Mouse (Mus musculus) megakaryocyte-erythroid progenitor cell, adult 5-6 weeks (primary cell): ENCODE measurements around the gene Gm38431. TPM values are rescaled to one million over a fixed set of nuclear protein-coding genes. Genes with fewer than 3 reads are reported as not detected.
"Not testable (repeated sequence)": the region's sequence is repeated elsewhere in the genome, so short reads cannot be mapped to it uniquely, and the experiment has no call there.

Source experiments
- ATAC-seq: replicated peaks from 2 replicates; pipeline ENCODE4 v1.8.0; 2016; ENCODE audit warnings: mild to moderate bottlenecking, inconsistent platforms; ENCODE audit not compliant: severe bottlenecking, poor library complexity, low FRiP score, low TSS enrichment
- total RNA-seq, 2 experiments: library from RNA; stranded (forward) in 1 of 2; stranded (reverse) in 1 of 2; fragments of 200-1000, 215-1000 nt in 1 of 2; fragments of >200 nt in 1 of 2; fragmentation: Nextera tagmentation in 1 of 2; gene quantifications; 2 replicates each; pipeline ENCODE4 v1.2.3; 2014 to 2017

The Gm38431 gene
- total RNA-seq, 2 experiments from 2014 or later, result 15.6 to 38.6 TPM

DNA sequence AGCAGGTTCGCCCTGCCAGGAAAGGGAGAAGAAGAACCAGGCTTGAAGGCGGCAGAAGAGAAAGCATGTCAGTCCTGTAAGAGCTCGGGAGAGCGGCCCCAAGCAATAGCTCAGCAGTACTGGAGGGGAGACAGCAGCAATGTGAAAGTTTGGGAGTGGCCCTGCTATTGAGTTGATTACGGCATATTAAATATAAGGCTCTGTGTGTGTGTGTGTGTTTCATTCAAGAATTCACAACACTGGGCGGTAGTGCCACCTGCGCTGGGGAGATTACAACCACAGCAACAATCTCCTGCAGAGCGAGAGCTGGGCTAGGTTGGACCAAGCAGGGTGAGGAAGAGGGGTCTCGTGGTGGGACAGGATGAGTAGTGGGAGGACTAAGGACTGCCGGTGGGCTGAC lies 40.2 kb downstream of the Gm38431 start:
- ATAC-seq, result peak; percentile 96

DNA sequence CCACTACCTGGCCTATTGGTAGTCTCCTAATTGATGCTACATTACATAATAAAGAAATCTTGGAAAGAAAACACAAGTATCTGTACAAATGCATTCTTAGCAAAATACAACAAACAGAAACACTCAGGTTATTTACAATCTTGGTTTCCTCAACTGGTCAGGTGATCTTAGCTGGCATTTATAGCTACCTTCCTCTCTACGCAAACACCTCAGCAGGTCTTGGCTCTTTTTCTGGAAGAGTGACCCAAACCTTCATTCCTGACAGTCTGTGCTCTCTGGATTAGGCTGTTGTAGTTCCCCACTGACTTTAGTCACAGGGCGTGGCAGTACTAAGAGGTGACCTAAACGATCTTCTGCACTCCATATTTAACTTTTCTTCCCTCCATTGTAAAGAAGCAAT lies 46.6 kb downstream of the Gm38431 start:
- ATAC-seq, result no peak

DNA sequence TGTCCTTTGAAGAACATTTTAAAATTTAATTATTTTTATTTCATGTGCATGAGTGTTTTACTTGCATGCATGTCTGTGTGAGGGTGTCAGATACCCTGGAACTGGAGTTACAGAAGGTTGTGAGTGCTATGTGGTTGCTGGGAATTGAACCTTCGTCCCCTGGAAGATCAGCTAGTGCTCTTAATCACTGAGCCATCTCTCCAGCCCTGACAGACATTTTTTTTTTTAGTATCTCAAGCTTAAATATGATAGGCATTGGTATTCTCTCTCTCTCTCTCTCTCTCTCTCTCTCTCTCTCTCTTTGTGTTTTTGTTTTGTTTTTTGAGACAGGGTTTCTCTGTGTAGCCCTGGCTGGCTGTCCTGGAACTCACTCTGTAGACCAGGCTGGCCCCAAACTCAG lies 47.0 kb downstream of the Gm38431 start:
- not testable (repeated sequence) for ATAC-seq

DNA sequence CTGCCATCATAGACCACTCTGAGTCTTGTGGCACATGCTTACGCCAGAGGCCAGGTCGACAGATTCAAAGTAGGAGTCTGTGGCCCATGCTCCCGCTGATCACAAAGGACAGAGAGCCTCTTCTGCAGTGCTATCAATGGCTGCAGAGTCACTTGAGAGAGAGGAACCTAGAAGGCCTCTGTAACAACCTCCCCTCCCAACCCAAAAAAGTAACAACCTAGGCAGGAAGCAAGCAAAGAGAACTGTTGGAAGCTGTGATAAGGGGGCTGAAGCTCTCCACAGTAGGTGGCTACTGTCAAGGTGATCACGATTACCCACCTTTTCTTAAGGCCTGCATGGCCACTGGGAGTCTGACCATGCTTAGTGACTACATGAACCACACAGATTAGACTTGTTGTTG lies 48.2 kb downstream of the Gm38431 start:
- ATAC-seq, result no peak

DNA sequence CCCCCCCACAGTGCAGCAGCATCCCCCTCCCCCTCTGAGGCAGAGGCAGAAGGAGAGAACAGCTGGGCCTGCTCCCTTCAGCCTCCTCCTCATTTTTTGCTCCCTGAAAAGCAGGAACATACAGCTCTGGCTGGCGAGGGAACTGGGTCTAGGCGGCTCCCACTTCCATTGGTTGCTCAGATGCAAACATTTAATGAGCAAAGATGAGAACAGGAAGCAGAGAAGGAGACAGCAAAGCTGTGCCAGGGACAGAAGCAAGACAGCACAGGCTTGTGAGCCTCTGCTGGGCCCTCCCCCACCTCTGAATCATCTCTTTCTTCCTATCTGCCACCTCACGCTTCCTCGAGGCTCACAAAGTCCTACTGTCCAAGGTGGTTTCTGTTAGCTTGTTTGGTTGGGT lies 50.5 kb downstream of the Gm38431 start:
- ATAC-seq, result no peak

DNA sequence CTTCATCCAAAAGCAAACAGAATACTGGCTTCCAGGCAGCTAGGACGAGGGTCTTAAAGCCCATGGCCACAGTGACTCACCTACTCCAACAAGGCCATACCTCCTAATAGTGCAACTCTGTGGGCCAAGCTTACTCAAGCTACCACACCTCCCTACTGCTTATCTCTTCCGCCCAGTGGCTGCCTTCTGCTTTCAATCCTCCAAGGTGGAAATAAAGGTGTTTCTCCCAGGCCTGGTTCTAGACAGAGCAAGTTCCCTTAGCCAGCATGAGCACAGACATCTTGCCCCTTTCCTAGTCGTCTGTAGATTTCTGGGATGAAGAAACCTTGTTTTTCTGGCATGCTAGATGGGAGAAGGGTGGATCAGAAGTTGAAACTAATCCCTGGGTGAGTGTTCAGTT lies 52.0 kb downstream of the Gm38431 start:
- ATAC-seq, result peak; percentile 60

DNA sequence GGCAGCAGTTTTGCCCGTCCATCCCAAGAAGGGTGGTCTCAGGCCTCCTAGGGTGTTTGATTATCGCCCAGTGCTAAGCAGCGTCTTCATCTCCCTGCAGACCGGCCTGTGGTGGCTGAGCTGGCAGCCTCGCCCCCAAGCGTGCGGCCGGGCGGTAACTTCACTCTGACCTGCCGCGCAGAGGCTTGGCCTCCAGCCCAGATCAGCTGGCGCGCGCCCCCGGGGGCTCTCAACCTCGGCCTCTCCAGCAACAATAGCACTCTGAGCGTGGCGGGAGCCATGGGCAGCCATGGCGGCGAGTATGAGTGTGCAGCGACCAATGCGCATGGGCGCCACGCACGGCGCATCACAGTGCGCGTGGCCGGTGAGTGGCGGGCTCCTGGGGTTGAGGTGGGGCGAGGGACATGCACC lies 54.3 kb downstream of the Gm38431 start:
- ATAC-seq, result no peak

DNA sequence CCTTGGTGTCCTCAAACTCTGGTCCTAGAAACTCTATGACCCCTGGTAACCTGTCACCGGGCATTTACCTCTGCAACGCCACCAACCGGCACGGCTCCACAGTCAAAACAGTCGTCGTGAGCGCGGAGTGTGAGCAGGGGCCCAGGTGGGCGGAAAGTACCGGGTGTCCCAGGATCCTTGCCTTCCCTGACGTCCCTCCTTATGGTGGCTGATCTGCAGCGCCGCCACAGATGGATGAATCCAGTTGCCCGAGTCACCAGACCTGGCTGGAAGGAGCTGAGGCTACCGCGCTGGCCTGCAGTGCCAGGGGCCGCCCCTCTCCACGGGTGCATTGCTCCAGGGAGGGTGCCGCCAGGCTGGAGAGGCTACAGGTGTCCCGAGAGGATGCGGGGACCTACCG lies 55.1 kb downstream of the Gm38431 start:
- ATAC-seq, result no peak

DNA sequence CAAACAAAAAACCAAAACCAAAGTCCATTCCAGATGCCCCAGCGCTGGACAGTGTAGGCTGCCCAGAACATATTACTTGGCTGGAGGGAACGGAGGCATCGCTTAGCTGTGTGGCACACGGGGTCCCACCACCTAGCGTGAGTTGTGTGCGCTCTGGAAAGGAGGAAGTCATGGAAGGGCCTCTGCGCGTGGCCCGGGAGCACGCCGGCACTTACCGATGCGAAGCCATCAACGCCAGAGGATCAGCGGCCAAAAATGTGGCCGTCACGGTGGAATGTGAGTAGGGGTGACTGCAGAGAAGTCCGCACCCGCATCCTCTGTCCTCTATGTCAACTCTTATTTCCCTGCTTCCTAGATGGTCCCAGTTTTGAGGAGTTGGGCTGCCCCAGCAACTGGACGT lies 55.6 kb downstream of the Gm38431 start:
- no peak for ATAC-seq

DNA sequence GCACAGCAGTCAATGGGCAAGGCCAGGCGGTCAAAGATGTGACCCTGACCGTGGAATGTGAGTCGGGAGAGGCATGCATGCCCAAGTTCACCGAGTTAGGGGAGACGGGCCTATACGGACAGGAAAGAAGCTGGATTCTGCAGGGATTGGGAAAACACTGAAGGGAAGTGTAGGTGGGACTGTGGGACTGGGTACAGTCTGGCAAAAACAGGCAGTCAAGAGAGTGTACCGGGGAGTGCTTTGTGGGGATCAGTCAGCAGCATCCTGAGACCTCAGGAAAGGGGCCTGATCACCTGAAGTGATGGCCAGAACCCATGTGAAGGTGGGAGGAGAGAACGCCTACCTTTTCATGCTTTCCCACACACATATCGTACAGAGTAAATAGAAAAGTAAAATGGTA lies 56.2 kb downstream of the Gm38431 start:
- ATAC-seq, result no peak

DNA sequence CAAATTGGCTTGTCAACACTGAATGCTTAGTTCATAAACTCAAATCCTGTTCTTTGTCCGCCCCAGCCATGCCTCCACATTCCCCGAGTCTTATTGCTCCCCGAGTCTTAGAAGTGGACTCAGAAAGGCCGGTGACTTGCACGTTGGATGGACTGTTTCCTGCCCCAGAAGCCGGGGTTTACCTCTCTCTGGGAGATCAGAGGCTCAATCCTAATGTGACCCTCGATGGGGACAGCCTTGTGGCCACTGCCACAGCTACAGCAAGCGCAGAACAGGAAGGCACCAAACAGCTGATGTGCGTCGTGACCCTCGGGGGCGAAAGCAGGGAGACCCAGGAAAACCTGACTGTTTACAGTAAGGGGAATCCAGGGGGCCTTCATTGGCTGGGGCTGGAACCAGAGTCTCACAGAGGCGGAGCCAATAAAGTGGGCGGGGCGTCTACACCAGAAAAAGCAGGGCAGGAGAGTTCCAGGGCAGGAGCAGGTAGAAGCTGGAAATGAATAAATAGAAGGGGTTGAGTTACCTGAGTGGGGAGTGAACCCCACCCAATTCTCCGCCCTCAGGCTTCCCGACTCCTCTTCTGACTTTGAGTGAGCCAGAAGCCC lies 57.2 kb downstream of the Gm38431 start:
- ATAC-seq, result no peak

DNA sequence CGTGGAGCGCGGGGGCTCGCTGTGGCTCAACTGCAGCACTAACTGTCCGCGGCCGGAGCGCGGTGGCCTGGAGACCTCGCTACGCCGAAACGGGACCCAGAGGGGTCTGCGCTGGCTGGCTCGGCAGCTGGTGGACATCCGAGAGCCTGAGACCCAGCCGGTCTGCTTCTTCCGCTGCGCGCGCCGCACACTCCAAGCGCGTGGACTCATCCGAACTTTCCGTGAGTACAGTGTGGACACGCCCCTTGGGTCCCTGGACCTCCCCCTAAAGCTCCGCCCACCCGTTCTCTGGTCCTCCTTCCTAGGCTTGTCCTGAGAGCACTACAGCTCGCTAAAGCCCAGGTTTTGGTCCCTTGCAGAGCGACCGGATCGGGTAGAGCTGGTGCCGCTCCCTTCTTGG lies 58.7 kb downstream of the Gm38431 start:
- ATAC-seq, result peak; percentile 46

DNA sequence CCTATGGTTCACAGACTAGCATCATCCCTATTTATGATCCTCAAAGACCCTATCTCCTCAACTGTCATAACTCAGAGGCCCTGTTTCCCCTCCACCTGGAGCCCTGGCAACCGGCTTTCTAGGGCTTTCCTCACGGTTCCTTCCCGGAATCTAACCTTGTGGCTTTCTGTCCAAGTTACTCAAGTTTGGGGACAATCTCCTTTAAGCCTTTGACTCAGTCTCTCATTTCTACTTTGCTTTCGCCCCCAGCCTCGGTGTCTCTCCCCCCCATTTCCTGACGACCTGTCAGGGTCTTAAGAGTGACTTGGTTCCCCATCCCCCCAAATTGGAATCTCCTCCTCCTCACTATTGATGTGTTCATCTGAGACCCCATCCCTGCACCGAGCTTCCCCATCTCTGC lies 59.3 kb downstream of the Gm38431 start:
- no peak for ATAC-seq

DNA sequence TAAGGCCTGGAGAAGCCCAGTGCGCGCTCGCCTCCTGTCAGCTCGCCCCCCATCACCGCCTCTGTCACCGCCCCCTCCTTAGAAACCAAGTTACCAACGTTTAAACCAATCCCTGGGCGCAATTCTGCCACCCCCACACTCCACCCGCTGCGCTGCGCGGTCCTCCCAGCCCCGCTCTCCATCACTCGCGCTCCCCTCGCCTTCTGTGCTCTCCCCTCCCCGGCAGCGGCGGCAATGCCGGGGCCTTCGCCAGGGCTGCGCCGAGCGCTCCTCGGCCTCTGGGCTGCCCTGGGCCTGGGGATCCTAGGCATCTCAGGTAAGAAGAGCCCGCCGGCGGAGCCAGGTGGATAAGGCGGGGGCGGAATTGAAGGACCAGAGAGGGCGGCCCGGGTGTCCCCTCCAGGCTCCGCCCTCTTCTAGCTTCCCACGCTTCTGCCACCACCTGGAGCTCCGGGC lies 59.9 kb downstream of the Gm38431 start, which contains the start of gene Icam5:
Gene Icam5 (plus strand): TSS at position 178 of the 456 bp plus-strand sequence.
- ATAC-seq, result no peak

DNA sequence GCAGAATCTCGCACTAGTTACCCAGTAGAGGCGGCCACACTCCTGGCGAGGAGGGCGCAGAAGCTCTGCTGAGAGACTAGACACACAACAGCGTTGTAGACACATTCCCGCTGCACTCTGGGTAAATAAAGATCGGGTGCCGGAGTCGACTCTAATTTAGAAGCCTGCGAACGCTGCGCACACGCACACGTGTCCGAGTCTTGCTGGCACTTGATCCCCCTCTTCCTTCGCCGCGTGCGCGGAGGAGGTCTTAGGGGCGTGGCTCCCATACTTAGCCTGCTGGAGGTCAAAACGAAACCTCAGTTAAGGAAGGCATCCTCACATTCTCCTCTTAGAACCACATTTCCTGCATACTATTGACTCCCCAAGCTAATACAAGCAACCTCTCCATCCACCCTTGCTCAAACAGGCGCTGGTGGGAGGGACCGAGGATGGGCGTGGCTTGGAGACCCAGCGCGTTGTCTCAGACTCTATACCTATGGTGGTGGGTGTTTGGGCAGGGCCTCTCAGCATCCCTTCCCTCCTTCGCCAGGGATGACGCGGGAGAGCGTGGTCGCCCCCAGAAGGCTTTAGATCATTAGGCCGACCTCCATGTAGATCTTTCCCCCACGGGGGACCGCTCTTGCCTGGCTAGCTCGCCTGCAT lies 60.4 kb downstream of the Gm38431 start:
- ATAC-seq, result peak; percentile 8

DNA sequence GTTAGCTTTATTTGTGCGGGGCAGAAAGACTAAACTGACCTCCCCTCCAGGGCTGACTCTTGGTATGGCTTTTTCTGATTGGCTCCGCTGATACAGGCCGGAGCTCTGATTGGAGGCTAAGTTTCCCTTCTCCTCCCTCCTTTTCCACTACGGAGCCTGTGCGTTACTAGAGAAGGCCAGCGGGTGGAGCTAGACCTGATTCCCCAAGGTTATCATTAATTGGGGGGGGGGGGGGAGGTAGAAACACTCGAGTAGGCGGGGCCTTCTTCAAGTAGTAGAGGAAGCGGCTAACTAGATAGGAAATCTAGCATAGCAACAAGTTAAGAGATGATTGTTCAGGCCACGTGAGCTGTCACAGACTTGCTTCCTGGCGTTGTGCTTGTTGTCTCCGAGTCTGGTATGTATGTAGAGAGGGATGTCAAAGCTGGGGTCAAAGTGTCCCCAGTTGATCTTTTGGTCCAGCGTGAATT lies 61.0 kb downstream of the Gm38431 start:
- peak; percentile 55 for ATAC-seq

DNA sequence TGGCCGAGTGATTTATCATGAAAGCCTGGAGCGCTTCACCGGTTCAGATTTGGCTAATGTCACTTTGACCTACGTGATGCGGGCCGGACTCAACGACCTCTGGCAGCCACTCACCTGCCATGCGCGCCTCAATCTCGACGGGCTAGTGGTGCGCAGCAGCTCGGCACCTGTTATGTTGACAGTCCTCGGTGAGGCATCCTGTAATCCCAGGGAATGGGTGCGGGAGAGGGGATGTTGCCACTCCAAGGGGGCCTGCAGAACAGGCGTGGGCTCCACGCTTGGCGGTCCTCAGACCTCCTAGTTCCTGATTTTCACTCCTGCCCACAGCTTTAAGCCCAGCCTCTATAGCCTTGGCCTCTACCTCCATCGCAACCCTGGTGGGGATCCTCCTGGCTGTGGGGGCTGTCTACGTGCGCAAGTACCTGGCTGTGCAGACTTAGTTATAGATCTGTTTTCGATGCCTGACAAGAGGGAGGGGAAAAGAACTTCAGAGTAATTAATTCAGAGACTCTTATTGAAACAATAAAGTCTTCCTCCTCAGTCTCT lies 61.7 kb downstream of the Gm38431 start:
- no peak for ATAC-seq

DNA sequence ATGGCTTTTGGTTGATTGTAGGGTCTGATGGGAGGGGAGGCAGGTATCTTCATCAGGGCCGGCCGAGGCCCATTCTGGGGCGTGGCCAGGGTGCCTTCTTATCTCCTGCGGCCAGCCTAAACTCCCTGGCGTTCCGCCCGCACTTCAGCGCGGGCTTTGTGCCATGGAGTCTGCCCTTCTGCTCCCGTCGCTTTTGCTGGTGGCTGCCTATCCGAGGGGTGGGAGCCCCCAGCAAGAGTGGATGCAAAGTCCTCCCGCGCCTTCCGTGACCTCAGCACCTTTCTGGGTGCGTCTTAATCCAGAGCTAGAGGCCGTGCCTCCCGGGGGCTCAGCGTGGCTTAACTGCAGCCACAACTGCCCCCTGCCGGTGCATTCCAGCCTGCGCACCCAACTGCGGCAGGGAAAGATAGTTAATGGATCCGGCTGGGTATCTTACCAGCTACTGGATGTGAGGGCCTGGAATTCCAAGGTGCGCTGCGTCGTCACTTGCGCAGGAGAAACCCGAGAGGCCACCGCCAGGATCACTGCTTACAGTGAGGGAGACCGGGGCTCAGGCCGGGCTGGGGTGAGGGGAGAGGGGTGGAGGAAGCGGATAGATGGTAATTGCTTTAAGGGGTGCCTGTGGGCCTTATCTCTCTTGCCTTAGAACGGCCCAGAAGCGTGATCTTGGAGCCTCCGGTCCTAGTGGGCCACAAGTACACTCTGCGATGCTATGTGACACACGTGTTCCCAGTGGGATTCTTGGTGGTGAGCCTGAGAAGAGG lies 62.3 kb downstream of the Gm38431 start, which contains the start of gene Icam4:
Gene Icam4 (plus strand): TSS at position 83 of the 764 bp plus-strand sequence.
- peak; percentile 68 for ATAC-seq

DNA sequence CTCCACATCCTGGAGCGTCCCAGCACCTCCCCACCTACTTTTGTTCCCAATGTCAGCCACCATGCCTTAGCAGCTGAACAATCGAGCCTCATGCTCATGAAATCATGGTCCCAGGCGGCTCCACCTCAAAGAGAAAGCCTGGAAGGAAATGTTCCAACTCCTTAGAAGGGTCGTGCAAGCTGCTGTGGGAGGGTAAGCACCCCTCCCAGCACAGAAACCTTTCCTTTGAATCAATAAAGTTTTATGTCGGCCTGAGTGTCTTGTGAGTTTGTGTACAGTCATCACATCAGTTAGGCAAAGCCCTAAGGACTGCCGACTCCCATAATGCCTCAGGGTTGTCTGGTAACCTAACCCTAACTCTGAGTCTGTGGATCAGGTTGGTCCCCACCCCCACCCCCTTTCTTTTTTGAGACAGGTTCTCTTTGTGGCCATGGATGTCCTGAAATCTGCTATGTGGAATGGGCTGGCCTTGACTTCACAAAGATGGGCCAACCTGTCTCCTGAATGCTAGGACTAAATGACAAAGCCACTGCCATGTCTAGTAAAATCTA lies 63.2 kb downstream of the Gm38431 start:
- no peak for ATAC-seq

DNA sequence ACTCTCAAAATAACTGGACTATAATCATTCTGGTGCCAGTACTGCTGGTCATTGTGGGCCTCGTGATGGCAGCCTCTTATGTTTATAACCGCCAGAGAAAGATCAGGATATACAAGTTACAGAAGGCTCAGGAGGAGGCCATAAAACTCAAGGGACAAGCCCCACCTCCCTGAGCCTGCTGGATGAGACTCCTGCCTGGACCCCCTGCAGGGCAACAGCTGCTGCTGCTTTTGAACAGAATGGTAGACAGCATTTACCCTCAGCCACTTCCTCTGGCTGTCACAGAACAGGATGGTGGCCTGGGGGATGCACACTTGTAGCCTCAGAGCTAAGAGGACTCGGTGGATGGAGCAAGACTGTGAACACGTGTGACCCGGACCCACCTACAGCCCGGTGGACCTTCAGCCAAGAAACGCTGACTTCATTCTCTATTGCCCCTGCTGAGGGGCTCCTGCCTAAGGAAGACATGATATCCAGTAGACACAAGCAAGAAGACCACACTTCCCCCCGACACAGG lies 64.0 kb downstream of the Gm38431 start:
- ATAC-seq, result no peak
